Mouse (Mus musculus): Measurements from ENCODE around the gene Ncor1. TPM values are rescaled to one million over a fixed set of nuclear protein-coding genes. Genes with fewer than 3 reads are reported as not detected.

Ncor1 gene
- polyA plus RNA-seq, 1 experiment from 2014 or later = 134 TPM

DNA sequence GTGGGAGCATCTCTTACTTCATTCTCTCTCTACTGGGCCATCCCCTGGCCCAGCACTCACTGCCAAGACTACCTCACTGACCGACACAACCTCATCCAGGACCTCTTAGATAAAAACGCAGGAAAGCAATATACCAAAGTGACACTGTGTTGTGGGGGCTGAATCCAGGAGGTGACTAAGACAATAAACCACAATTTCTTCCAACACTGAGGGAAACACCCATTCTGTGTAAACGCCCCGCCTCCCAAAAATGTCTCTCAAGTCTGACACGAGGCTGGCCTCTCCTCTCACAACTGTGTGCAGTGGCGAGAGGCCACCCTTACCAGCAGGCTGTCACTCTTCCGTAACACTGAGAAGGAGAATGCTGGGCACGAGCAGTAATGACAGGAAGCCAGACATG is 190.0 kb downstream of the Ncor1 start:
- no peaks in the 10 kb centered on the region for H3K36me3 ChIP-seq
- no peak for DNase-seq (ENCODE audit: low spot score)
- peaks cover 37% of the 10 kb centered on the region for H3K4me1 ChIP-seq
- no peaks in the 10 kb centered on the region for H3K9me3 ChIP-seq
- H3K27ac ChIP-seq = no peak overlapping the region
- H3K4me3 ChIP-seq = no peak overlapping the region
- 75% methylated on average over 8 of the region's 8 CpGs for whole genome bisulfite sequencing
- H3K27me3 ChIP-seq (ENCODE audit: insufficient read depth, poor library complexity, severe bottlenecking) = peaks cover 10% of the 10 kb centered on the region; the same call in 1 of the 2 replicates

DNA sequence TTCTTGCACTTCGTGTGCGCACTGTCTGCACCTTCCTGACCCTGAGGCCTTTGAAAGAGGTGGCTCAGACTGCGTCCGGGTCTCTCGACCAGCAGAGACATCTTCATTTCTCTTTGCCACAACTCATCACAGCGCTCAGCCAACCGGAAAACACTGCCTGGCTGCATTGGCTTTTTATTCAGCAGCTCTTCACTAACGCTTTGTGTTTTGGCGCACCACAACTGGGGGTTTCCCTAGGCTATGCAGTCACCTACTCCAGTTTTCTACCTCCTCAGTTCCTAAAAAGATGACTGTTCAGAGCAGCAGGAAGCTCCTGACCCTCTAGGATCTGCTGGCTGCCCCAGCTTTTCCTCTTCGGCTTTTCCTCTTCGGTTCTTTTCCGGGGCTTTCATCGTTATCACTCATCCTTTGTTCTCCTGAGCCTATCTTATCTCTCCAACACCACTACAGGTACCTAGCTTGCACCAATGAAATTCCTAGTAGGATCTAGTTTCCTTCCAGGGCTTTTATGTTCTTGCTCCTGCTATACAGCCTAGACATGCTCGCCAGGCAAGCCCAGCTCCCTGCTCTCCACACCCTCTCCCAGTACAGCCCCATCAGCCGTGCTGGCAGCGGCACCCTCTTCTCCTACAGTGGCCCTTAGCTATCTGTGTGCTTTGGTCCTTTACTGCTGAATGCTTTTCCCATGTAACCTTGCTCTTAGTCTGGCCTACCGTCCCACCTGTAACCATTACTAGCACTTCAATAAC is 191.7 kb downstream of the Ncor1 start:
- Histone ChIP-seq H3K27ac (no peak overlapping the region), H3K4me3 (no peak overlapping the region; the same call in 1 of the 2 replicates), H3K27me3 (ENCODE audit: insufficient read depth, poor library complexity, severe bottlenecking) (peaks cover 12% of the 10 kb centered on the region), H3K9me3 (no peaks in the 10 kb centered on the region), H3K4me1 (peaks cover 37% of the 10 kb centered on the region), H3K36me3 (no peaks in the 10 kb centered on the region)
- 40% methylated on average over 17 of the region's 17 CpGs for WGBS
- no peak for DNase-seq (ENCODE audit: low spot score)

Other genes starting within 250 kb of the Ncor1 start
- 0.79 and 1.7 TPM in 2 replicates for gene Adora2b, start 209.6 kb downstream of the Ncor1 start, polyA plus RNA-seq (2016; fragmentation: Nextera tagmentation; extraction: Ambion mirVana)
- gene Zswim7, start 177.2 kb downstream of the Ncor1 start, polyA plus RNA-seq (2016; fragmentation: Nextera tagmentation; extraction: Ambion mirVana) = 19.2 and 19.6 TPM in 2 replicates
- 16.6 and 20.3 TPM in 2 replicates for gene Ttc19, start 177.1 kb downstream of the Ncor1 start, polyA plus RNA-seq (2016; fragmentation: Nextera tagmentation; extraction: Ambion mirVana)
- gene Pigl, start 81 bp downstream of the Ncor1 start, polyA plus RNA-seq (2016; fragmentation: Nextera tagmentation; extraction: Ambion mirVana) = 14.1 and 15.4 TPM in 2 replicates
- gene Cenpv, start 80.7 kb upstream of the Ncor1 start, polyA plus RNA-seq (2016; fragmentation: Nextera tagmentation; extraction: Ambion mirVana) = 11.6 and 15.0 TPM in 2 replicates
- 2,741 and 3,131 TPM in 2 replicates for gene Ubb, start 92.6 kb upstream of the Ncor1 start, polyA plus RNA-seq (2016; fragmentation: Nextera tagmentation; extraction: Ambion mirVana)
- gene Trpv2, start 115.9 kb upstream of the Ncor1 start, polyA plus RNA-seq (2016; fragmentation: Nextera tagmentation; extraction: Ambion mirVana) = 4.2 and 5.9 TPM in 2 replicates
- gene Lrrc75a, start 190.0 kb upstream of the Ncor1 start, polyA plus RNA-seq (2016; fragmentation: Nextera tagmentation; extraction: Ambion mirVana) = 14.9 and 17.2 TPM in 2 replicates
- gene Mmgt2, start 190.1 kb upstream of the Ncor1 start, polyA plus RNA-seq (2016; fragmentation: Nextera tagmentation; extraction: Ambion mirVana) = 40.5 and 49.6 TPM in 2 replicates

Data from heart, embryonic 10.5 days (tissue).